Mouse (Mus musculus) central nervous system, embryonic 18 days (tissue): Measurements from ENCODE around the gene Slc1a5. TPM values are rescaled to one million over a fixed set of nuclear protein-coding genes. Genes with fewer than 3 reads are reported as not detected.

Experiments used
- polyA plus RNA-seq: library from polyadenylated mRNA; depleted of rRNA; stranded (reverse); fragments of >200 nt; gene quantifications from 2 replicates; pipeline ENCODE4 v1.2.3, GENCODE M21; 2012; rRNA removed

The Slc1a5 gene
- polyA plus RNA-seq, result 19.9 and 23.2 TPM in 2 replicates

GRCm38 (mm10) chr7:16780825-16781554 lies at the start of gene Slc1a5:
Gene Slc1a5 (plus strand): TSS chr7:16781340.

GRCm38 (mm10) chr7:16738073-16738696 lies 43.0 kb upstream of the Slc1a5 start, which contains the start of gene Ap2s1:
Gene Ap2s1 (plus strand): TSS chr7:16738410.

GRCm38 (mm10) chr7:16815351-16815941 lies 34.3 kb downstream of the Slc1a5 start, which contains the start of gene Strn4:
Gene Strn4 (plus strand): TSS chr7:16815889.

DNA sequence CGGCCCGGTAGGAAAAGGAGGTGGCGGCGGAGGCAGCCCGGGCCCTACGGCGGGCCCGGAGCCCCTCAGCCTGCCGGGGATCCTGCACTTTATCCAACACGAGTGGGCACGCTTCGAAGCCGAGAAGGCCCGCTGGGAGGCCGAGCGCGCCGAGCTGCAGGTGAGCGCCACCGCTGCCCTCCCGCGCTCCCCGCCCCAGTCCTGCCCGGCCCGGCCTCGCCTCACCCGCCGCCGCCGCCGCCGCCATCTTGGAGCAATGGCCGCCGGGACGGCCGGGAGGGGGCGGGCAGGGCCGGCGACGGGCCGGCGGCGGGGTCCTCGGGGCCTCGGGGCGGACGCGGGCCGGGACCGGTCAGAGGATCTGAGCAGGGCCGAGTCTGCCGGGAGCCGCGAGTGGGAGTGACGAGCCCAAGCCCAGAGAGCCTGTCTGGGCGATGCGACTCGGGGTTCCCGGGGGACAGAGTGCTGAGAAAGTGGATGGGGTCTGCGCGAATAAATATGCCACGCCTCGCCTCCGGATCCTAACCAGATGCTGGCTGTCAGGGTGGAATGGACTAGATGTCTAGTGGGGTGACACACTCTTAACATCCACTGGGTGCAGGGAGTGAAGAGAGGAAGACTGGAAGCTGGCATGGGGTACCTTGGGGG lies 35.5 kb downstream of the Slc1a5 start, which contains the start of gene Fkrp:
Fkrp (minus strand) TSS at position 258 of the 648 bp plus-strand sequence.

GRCm38 (mm10) chr7:16842645-16843063 lies 61.5 kb downstream of the Slc1a5 start, which contains the start of gene Prkd2:
Gene Prkd2 (plus strand): TSS chr7:16842902.

Other genes starting within 250 kb of the Slc1a5 start
- 53.8 and 55.0 TPM in 2 replicates for gene Arhgap35, start 166.3 kb upstream of the Slc1a5 start, polyA plus RNA-seq
- 0.05 TPM in 1 of 2 replicates, not detected in the other for gene Ceacam15, start 105.6 kb upstream of the Slc1a5 start, polyA plus RNA-seq
- not detected in 2 replicates for gene Ceacam9, start 59.4 kb upstream of the Slc1a5 start, polyA plus RNA-seq
- 560 and 561 TPM in 2 replicates for gene Ap2s1, start 42.9 kb upstream of the Slc1a5 start, polyA plus RNA-seq
- 243 and 267 TPM in 2 replicates for gene Strn4, start 34.5 kb downstream of the Slc1a5 start, polyA plus RNA-seq
- 30.1 and 31.4 TPM in 2 replicates for gene Fkrp, start 35.4 kb downstream of the Slc1a5 start, polyA plus RNA-seq
- gene Prkd2, start 61.6 kb downstream of the Slc1a5 start, polyA plus RNA-seq, result 7.7 and 8.6 TPM in 2 replicates
- 46.8 and 50.0 TPM in 2 replicates for gene Dact3, start 94.0 kb downstream of the Slc1a5 start, polyA plus RNA-seq
- gene Gng8, start 110.4 kb downstream of the Slc1a5 start, polyA plus RNA-seq, result 4.8 and 7.7 TPM in 2 replicates
- gene Ptgir, start 125.2 kb downstream of the Slc1a5 start, polyA plus RNA-seq, result 0.21 and 0.51 TPM in 2 replicates
- 941 and 979 TPM in 2 replicates for gene Calm3, start 142.8 kb downstream of the Slc1a5 start, polyA plus RNA-seq
- gene Pnmal2, start 163.3 kb downstream of the Slc1a5 start, polyA plus RNA-seq, result 62.5 and 66.8 TPM in 2 replicates
- gene Pnmal1, start 178.3 kb downstream of the Slc1a5 start, polyA plus RNA-seq, result 42.9 and 46.0 TPM in 2 replicates
- 10.8 and 18.5 TPM in 2 replicates for gene Gm42372, start 201.7 kb downstream of the Slc1a5 start, polyA plus RNA-seq
- 4.5 and 5.1 TPM in 2 replicates for gene Ccdc8, start 211.4 kb downstream of the Slc1a5 start, polyA plus RNA-seq
- 164 and 166 TPM in 2 replicates for gene Ppp5c, start 246.6 kb downstream of the Slc1a5 start, polyA plus RNA-seq